Mouse (Mus musculus) brain, embryonic 14.5 days (tissue): ENCODE results near the gene Vmn2r42.
"Not testable (repeated sequence)": the region's sequence is repeated elsewhere in the genome, so short reads cannot be mapped to it uniquely, and the experiment has no call there.

ENCODE experiments used
- CTCF ChIP-seq: fragments of 200-500 bp; IDR thresholded peaks from 2 replicates; pipeline ENCODE4 v1.5.1; 2012; ENCODE audit warnings: inconsistent platforms, mild to moderate bottlenecking, moderate library complexity, borderline replicate concordance; ENCODE audit not compliant: insufficient read depth, insufficient read length; ENCODE audit errors: extremely low read depth
- POLR2A ChIP-seq: fragments of 200-500 bp; IDR thresholded peaks from 2 replicates; pipeline ENCODE4 v1.6.1; 2012; ENCODE audit warnings: mild to moderate bottlenecking, inconsistent platforms, borderline replicate concordance; ENCODE audit not compliant: poor library complexity, insufficient read depth, insufficient read length, severe bottlenecking; ENCODE audit errors: extremely low read depth

DNA sequence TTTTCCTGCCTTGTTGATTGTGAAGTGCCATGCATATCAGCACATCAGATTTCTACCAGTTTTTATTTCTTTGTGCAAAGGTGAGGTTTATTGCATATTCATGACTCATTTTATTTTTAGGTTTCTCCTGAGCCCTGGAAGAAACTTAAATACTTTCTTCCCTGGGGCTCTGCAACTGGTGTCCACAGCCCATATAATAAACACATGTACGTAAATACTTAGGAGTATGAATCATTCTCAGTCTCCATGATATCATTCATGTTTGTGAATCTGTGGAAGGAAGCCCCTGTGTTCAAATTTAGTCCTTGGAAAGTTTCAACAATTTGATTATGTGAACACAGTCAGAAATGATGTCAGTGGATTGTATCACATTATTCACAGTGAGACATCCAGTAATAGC lies 38.6 kb downstream of the Vmn2r42 start, which contains the start of gene Vmn2r41:
- TF ChIP-seq CTCF, POLR2A: not testable (repeated sequence)
